Mouse (Mus musculus) heart, postnatal 0 days (tissue): ENCODE measurements around the gene Abca4.

Experiments
- CTCF ChIP-seq: IDR thresholded peaks from 2 replicates; pipeline ENCODE4 v1.5.1; 2016; ENCODE audit warnings: antibody characterized with exemption, control low read depth, low read depth
- EP300 ChIP-seq: IDR thresholded peaks from 2 replicates; pipeline ENCODE4 v1.6.1; 2016; ENCODE audit warnings: antibody characterized with exemption, low read depth

DNA sequence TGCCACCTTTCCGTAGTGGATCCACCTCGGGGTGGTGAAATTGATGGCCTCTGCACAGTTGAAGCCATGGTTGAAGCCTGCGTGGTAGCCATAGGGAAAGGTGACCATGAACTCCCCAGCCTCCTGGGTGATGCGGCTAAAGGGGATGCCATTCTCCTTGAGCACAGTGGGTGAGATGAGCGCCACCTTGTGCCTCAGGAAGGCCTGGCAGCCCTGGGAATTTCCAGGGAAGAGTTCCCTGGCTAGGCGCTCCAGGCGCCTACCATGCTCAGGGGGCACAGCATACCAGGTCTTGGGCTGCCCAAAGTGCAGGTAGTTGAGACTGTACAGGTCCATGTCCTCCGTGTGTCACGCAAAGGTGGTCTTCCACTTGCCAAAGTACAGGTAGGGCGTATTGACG is 139.9 kb downstream of the Abca4 start:
- TF ChIP-seq CTCF (peak; percentile 53), EP300 (no peak)
